Mouse (Mus musculus) neural tube, embryonic 12.5 days (tissue): ENCODE results near the gene Alg1. TPM values are rescaled to one million over a fixed set of nuclear protein-coding genes. Genes with fewer than 3 reads are reported as not detected.

ENCODE experiments used
- ATAC-seq: fragments of 200-750 bp; cut with Nextera tagmentation; 2 replicates; pipeline ENCODE4 v1.8.0; 2017; ENCODE audit warnings: low read depth, mild to moderate bottlenecking, moderate TSS enrichment, moderate library complexity; ENCODE audit not compliant: low FRiP score
- H3K27ac ChIP-seq: fragments of 300-500 bp; sonication (generic); 2 replicates; pipeline ENCODE4 v1.5.1; 2016
- H3K27me3 ChIP-seq: fragments of 300-500 bp; sonication (generic); replicated peaks from 2 replicates; pipeline ENCODE4 v1.6.1; 2016; ENCODE audit warnings: mild to moderate bottlenecking
- H3K36me3 ChIP-seq: fragments of 300-500 bp; sonication (generic); 2 replicates; pipeline ENCODE4 v1.6.1; 2016; ENCODE audit warnings: mild to moderate bottlenecking
- H3K4me1 ChIP-seq: fragments of 300-500 bp; sonication (generic); 2 replicates; pipeline ENCODE4 v1.6.1; 2016
- H3K4me2 ChIP-seq: fragments of 300-500 bp; sonication (generic); replicated peaks from 2 replicates; pipeline ENCODE4 v1.6.1; 2016; ENCODE audit warnings: mild to moderate bottlenecking
- H3K4me3 ChIP-seq: fragments of 300-500 bp; sonication (generic); 2 replicates; pipeline ENCODE4 v1.5.1; 2016
- H3K9ac ChIP-seq: fragments of 300-500 bp; sonication (generic); 2 replicates; pipeline ENCODE4 v1.6.1; 2016; ENCODE audit warnings: mild to moderate bottlenecking
- H3K9me3 ChIP-seq: fragments of 300-500 bp; sonication (generic); 2 replicates; pipeline ENCODE4 v1.6.1; 2016; ENCODE audit warnings: mild to moderate bottlenecking
- WGBS: fragments of 180-500 bp; shearing (Covaris S2); methylation state at CpG from one replicate; pipeline ENCODE4 v1.1.7; 2016; 5-methylcytosine and 5-hydroxymethylcytosine counted together
- microRNA-seq: library from miRNA; unstranded; fragments of <30 nt; microRNA quantifications from one replicate; pipeline ENCODE4, GENCODE M21; 2017
- polyA plus RNA-seq: library from polyadenylated mRNA; unstranded; fragments of >200 nt; fragmentation: Nextera tagmentation; extraction: Ambion mirVana; gene quantifications from 2 replicates; pipeline ENCODE4 v1.2.1, GENCODE M21; 2016

Alg1 gene
- polyA plus RNA-seq, 1 experiment from 2014 or later: 33.7 TPM

- H3K27me3 ChIP-seq: no peaks in the 10 kb centered on the region
- no peak overlapping the region for H3K4me3 ChIP-seq
- H3K36me3 ChIP-seq: no peaks in the 10 kb centered on the region
- ATAC-seq: no peak
- no peak overlapping the region for H3K27ac ChIP-seq
- no peak overlapping the region for H3K4me2 ChIP-seq
- 92% methylated on average over 9 of the region's 9 CpGs for WGBS
- no peaks in the 10 kb centered on the region for H3K9me3 ChIP-seq
- H3K9ac ChIP-seq: no peak overlapping the region
- H3K4me1 ChIP-seq: no peaks in the 10 kb centered on the region
Measured at GRCm38 (mm10) chr16:5282686-5283085, 49.3 kb downstream of the Alg1 start.

DNA sequence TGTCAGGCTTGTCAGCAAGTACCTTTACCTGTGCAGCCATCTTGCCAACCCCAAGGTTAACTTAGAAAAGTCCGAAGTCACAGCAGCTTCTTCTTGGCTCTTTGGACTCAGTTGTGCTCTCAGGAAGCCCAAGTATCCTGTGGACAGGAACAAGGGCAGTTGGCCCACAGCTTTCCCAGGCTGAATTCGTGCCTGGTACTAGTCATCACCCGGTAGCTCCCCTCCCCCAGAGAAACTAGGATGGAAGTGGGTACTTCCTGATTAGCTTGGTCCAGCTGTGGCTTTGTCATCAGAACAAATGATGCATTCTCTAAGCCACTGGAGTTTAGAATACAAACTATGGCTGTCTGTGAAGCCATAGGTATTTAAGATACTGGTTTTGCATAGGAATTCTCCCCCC lies 52.0 kb downstream of the Alg1 start:
- no peak overlapping the region for H3K9ac ChIP-seq
- H3K27me3 ChIP-seq: no peaks in the 10 kb centered on the region; the same call in 1 of the 2 replicates
- no peaks in the 10 kb centered on the region for H3K36me3 ChIP-seq
- no peak for ATAC-seq
- H3K27ac ChIP-seq: no peak overlapping the region
- no peaks in the 10 kb centered on the region for H3K9me3 ChIP-seq
- no peaks in the 10 kb centered on the region for H3K4me1 ChIP-seq
- 66% methylated on average over 3 of the region's 3 CpGs for WGBS
- H3K4me3 ChIP-seq: no peak overlapping the region
- H3K4me2 ChIP-seq: no peak overlapping the region

Small RNAs within 50 kb of the gene (microRNA-seq; reads per million reads assigned to microRNA genes)
- gene Gm23689 (not detected), gene Gm26095 (not detected), gene Mir6364 (not detected)

Other genes starting within 250 kb of the Alg1 start
- not detected in 2 replicates for gene Sept12, start 235.8 kb upstream of the Alg1 start, polyA plus RNA-seq
- 1.1 TPM in 1 of 2 replicates, not detected in the other for gene Smim22, start 226.3 kb upstream of the Alg1 start, polyA plus RNA-seq
- gene Rogdi, start 220.1 kb upstream of the Alg1 start, polyA plus RNA-seq: 121 and 124 TPM in 2 replicates
- 217 and 234 TPM in 2 replicates for gene Glyr1, start 183.8 kb upstream of the Alg1 start, polyA plus RNA-seq
- gene Ubn1, start 183.6 kb upstream of the Alg1 start, polyA plus RNA-seq: 25.2 and 25.5 TPM in 2 replicates
- 0.78 and 0.80 TPM in 2 replicates for gene Ppl, start 101.2 kb upstream of the Alg1 start, polyA plus RNA-seq
- gene Sec14l5, start 86.5 kb upstream of the Alg1 start, polyA plus RNA-seq: 1.1 and 1.2 TPM in 2 replicates
- 12.2 and 12.6 TPM in 2 replicates for gene Nagpa, start 29.6 kb upstream of the Alg1 start, polyA plus RNA-seq
- 5.9 and 6.2 TPM in 2 replicates for gene AU021092, start 11.3 kb upstream of the Alg1 start, polyA plus RNA-seq
- 7.3 and 9.2 TPM in 2 replicates for gene Eef2kmt, start 22.4 kb downstream of the Alg1 start, polyA plus RNA-seq